Mouse (Mus musculus): ENCODE results near the gene Gm30083. TPM values are rescaled to one million over a fixed set of nuclear protein-coding genes. Genes with fewer than 3 reads are reported as not detected.

Gm30083 gene
- polyA plus RNA-seq, 1 experiment: not detected

DNA sequence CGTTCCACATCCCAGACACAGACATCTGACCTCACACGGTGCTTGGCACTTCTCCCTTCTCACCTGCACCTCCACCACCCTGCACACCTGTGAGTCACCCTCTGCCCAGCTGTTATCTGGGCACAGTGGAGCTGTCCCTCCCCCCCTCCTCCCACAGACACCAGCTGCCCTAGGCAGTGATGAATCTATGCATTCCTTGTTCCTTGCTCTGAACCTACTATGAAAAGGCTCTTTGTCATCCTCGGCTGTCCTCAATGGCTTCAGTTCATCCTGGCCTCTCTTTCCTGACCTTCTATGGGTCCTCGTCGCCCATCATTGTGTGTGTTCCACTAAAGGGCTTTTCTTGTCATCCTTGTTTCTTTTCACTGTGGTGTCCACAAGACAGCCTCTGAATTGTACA lies 40.2 kb downstream of the Gm30083 start:
- Histone ChIP-seq H3K4me3 (ENCODE audit: insufficient read depth, low read length) (no peak overlapping the region), H3K4me1 (ENCODE audit: control insufficient read depth, insufficient read depth, low read length) (no peaks in the 10 kb centered on the region), H3K27ac (ENCODE audit: insufficient read depth, low read length) (no peak overlapping the region)
- no peak for TF ChIP-seq CTCF (IDR thresholded peaks at IDR 0.05; ENCODE audit: extremely low read depth, insufficient read depth, low read length)
- TF ChIP-seq POLR2A (IDR thresholded peaks at IDR 0.05; ENCODE audit: extremely low read depth, insufficient read depth, low read length): no peak

DNA sequence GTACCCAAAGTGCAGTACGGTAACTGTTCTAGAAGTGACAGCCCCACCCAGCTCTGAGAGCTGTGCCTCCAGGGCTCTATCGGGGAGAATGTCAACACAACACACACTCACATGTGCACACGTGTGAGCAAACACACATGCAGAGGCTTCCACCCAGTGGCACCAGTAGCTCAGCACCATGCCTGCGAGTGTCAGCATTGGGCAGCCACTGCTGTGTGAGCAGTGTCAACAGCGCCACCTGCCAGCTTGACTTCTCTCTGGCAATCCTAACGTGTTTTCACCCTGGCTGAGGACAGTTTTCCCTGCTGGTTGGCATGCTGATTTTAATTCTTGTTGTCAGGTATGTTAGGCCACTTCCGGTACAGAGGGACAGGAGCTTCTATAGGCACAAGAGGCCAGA lies 42.3 kb downstream of the Gm30083 start:
- Histone ChIP-seq H3K27ac (ENCODE audit: insufficient read depth, low read length) (no peak overlapping the region), H3K4me1 (ENCODE audit: control insufficient read depth, insufficient read depth, low read length) (no peaks in the 10 kb centered on the region), H3K4me3 (ENCODE audit: insufficient read depth, low read length) (no peak overlapping the region)
- peak; percentile 31; the same call in 1 of the 2 replicates for TF ChIP-seq CTCF (IDR thresholded peaks at IDR 0.05; ENCODE audit: extremely low read depth, insufficient read depth, low read length)
- no peak for TF ChIP-seq POLR2A (IDR thresholded peaks at IDR 0.05; ENCODE audit: extremely low read depth, insufficient read depth, low read length)

GRCm38 (mm10) chr14:33965675-33966074 lies 49.3 kb downstream of the Gm30083 start:
- no peak overlapping the region for H3K4me3 ChIP-seq (ENCODE audit: insufficient read depth, low read length)
- no peak overlapping the region for H3K27ac ChIP-seq (ENCODE audit: insufficient read depth, low read length)
- no peaks in the 10 kb centered on the region for H3K4me1 ChIP-seq (ENCODE audit: control insufficient read depth, insufficient read depth, low read length)
- TF ChIP-seq CTCF (IDR thresholded peaks at IDR 0.05; ENCODE audit: extremely low read depth, insufficient read depth, low read length): no peak
- no peak for TF ChIP-seq POLR2A (IDR thresholded peaks at IDR 0.05; ENCODE audit: extremely low read depth, insufficient read depth, low read length)

DNA sequence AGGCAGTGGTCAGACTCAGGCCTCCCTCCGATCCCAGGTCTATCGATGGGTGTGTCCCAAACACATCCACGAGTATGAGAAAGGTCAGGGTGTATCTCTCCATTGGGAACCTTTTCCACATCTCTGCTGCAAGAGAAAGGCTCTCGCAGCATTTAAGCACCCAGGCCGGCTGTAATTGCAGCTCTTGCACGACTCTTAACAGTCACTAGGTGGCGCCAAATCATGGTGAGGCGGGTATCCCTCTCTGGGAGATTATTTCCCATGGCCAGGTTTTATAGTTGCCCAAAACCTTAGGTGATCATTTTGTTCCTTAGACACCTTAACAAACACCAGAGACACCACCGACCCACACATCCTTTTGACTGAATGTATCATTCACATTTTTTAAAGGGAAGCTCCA lies 55.6 kb downstream of the Gm30083 start:
- TF ChIP-seq POLR2A (IDR thresholded peaks at IDR 0.05; ENCODE audit: extremely low read depth, insufficient read depth, low read length) (no peak), CTCF (IDR thresholded peaks at IDR 0.05; ENCODE audit: extremely low read depth, insufficient read depth, low read length) (peak; percentile 76)

GRCm38 (mm10) chr14:33958841-33959240 lies 56.1 kb downstream of the Gm30083 start:
- TF ChIP-seq CTCF (IDR thresholded peaks at IDR 0.05; ENCODE audit: extremely low read depth, insufficient read depth, low read length) (no peak), POLR2A (IDR thresholded peaks at IDR 0.05; ENCODE audit: extremely low read depth, insufficient read depth, low read length) (no peak)

More for the DNA sequence above, 55.6 kb downstream of the Gm30083 start:
- H3K4me3 ChIP-seq (ENCODE audit: insufficient read depth, low read length): no peak overlapping the region
- H3K4me1 ChIP-seq (ENCODE audit: control insufficient read depth, insufficient read depth, low read length): no peaks in the 10 kb centered on the region
- no peak overlapping the region for H3K27ac ChIP-seq (ENCODE audit: insufficient read depth, low read length)

GRCm38 (mm10) chr14:33958186-33958585 lies 56.8 kb downstream of the Gm30083 start:
- H3K27ac ChIP-seq (ENCODE audit: insufficient read depth, low read length): no peak overlapping the region
- no peak for TF ChIP-seq CTCF (IDR thresholded peaks at IDR 0.05; ENCODE audit: extremely low read depth, insufficient read depth, low read length)
- TF ChIP-seq POLR2A (IDR thresholded peaks at IDR 0.05; ENCODE audit: extremely low read depth, insufficient read depth, low read length): no peak

More at GRCm38 (mm10) chr14:33958841-33959240, 56.1 kb downstream of the Gm30083 start:
- Histone ChIP-seq H3K27ac (ENCODE audit: insufficient read depth, low read length) (no peak overlapping the region), H3K4me1 (ENCODE audit: control insufficient read depth, insufficient read depth, low read length) (no peaks in the 10 kb centered on the region), H3K4me3 (ENCODE audit: insufficient read depth, low read length) (no peak overlapping the region)

GRCm38 (mm10) chr14:33956055-33956454 lies 58.9 kb downstream of the Gm30083 start:
- Histone ChIP-seq H3K27ac (ENCODE audit: insufficient read depth, low read length) (no peak overlapping the region), H3K4me3 (ENCODE audit: insufficient read depth, low read length) (no peak overlapping the region), H3K4me1 (ENCODE audit: control insufficient read depth, insufficient read depth, low read length) (no peaks in the 10 kb centered on the region)
- TF ChIP-seq CTCF (IDR thresholded peaks at IDR 0.05; ENCODE audit: extremely low read depth, insufficient read depth, low read length): no peak
- TF ChIP-seq POLR2A (IDR thresholded peaks at IDR 0.05; ENCODE audit: extremely low read depth, insufficient read depth, low read length): no peak

More at GRCm38 (mm10) chr14:33958186-33958585, 56.8 kb downstream of the Gm30083 start:
- H3K4me1 ChIP-seq (ENCODE audit: control insufficient read depth, insufficient read depth, low read length): no peaks in the 10 kb centered on the region
- H3K4me3 ChIP-seq (ENCODE audit: insufficient read depth, low read length): no peak overlapping the region

DNA sequence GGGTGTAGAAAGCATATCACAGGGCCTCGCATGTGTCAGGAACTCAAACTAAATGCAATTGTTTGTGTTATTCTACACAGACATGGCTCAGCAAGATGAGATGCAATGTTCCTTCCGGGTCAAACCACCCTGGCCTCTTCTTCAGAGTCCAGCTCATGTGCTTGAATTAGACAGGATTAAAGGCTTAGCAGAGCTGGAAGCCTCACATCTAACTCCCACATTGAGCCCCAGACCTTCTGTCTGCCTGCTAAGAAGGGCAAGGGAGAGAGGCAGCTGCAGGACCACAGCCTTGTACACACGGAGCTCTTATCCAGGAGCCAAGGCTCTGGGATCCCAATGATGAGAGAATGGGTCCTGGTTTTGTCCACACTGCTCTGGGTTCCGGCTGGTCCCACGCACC lies 61.2 kb downstream of the Gm30083 start, which contains the start of gene Rbp3:
Rbp3 (plus strand) TSS at position 243 of the 400 bp plus-strand sequence.
- Histone ChIP-seq H3K4me3 (ENCODE audit: insufficient read depth, low read length) (no peak within 1 kb of the TSS), H3K4me1 (ENCODE audit: control insufficient read depth, insufficient read depth, low read length) (no peaks in the 10 kb centered on the region), H3K27ac (ENCODE audit: insufficient read depth, low read length) (no peak within 1 kb of the TSS)
- TF ChIP-seq CTCF (IDR thresholded peaks at IDR 0.05; ENCODE audit: extremely low read depth, insufficient read depth, low read length): no peak
- TF ChIP-seq POLR2A (IDR thresholded peaks at IDR 0.05; ENCODE audit: extremely low read depth, insufficient read depth, low read length): no peak

DNA sequence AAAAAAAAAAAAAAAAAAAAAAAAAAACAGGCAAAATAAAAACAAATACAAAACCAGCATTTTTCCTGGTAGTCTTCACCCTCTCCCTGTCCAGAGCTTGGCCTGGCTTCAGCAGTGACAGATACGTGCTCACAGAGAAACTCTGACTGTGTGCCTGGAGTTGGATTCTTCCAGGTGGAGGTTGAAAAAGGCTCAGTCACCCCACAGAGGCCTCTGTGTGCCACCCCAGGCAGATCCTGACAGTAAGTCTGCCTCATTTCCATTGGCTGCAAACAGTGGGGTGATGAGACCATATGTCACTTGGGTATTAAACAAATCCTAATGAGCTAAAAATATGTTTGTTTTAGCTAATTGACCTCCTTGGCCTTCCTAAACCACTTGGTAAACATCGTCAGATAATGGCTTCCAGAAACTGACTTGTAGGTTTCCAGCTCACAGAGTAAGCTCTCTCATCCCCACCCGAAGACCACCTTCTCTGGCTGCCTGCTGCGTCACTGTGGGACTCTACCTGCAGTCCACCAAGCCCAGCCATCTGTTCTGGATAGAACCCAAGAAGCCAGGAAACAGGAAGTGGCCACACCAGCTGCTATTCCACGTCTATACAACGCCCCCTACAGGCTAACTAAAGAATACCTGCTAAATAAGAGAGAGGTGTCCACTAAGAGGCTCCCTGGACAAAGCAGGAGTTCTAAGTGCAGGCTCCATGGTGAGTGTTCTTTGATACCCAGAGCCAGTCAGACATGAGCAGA lies 62.6 kb downstream of the Gm30083 start:
- no peak for TF ChIP-seq POLR2A (IDR thresholded peaks at IDR 0.05; ENCODE audit: extremely low read depth, insufficient read depth, low read length)
- TF ChIP-seq CTCF (IDR thresholded peaks at IDR 0.05; ENCODE audit: extremely low read depth, insufficient read depth, low read length): no peak

DNA sequence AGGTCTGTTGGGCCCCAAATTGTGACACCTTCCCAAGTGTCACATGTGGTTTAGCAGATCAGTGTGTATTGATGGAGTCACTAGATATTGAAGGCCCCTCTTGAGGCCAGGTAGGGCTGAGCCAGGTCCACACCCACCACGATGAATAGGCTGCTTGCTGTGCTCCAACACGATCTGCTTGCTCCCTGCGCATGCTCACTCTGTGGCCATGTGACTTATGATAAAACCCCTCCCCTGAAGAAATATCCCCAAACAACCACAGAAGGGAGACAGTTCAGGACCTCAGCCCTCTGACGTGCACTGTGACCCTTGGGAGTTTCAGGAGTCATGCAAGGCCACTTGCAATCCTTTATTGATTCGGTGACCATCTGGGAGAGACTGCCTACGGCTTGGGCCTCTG lies 68.9 kb downstream of the Gm30083 start:
- TF ChIP-seq POLR2A (IDR thresholded peaks at IDR 0.05; ENCODE audit: extremely low read depth, insufficient read depth, low read length) (no peak), CTCF (IDR thresholded peaks at IDR 0.05; ENCODE audit: extremely low read depth, insufficient read depth, low read length) (no peak)
- no peak overlapping the region for H3K4me3 ChIP-seq (ENCODE audit: insufficient read depth, low read length)
- H3K4me1 ChIP-seq (ENCODE audit: control insufficient read depth, insufficient read depth, low read length): no peaks in the 10 kb centered on the region
- H3K27ac ChIP-seq (ENCODE audit: insufficient read depth, low read length): no peak overlapping the region

More for the DNA sequence above, 62.6 kb downstream of the Gm30083 start:
- no peak overlapping the region for H3K4me3 ChIP-seq (ENCODE audit: insufficient read depth, low read length)
- H3K4me1 ChIP-seq (ENCODE audit: control insufficient read depth, insufficient read depth, low read length): no peaks in the 10 kb centered on the region
- no peak overlapping the region for H3K27ac ChIP-seq (ENCODE audit: insufficient read depth, low read length)

Data from cortical plate, adult 2 months (tissue).